Mouse (Mus musculus): ENCODE data around the gene Hexb.
A peak's percentile ranks its signal among the peaks of the same experiment; 100 is the strongest.

The Hexb gene

GRCm38 (mm10) chr13:97197932-97198562 lies at the start of gene Hexb:
Gene Hexb (minus strand): TSS chr13:97198357.
- peak; percentile 95 for DNase-seq (ENCODE audit: low spot score)

- DNase-seq (ENCODE audit: low spot score), result no peak
These were observed 49.6 kb upstream of the Hexb start for GRCm38 (mm10) chr13:97247754-97248153.

DNA sequence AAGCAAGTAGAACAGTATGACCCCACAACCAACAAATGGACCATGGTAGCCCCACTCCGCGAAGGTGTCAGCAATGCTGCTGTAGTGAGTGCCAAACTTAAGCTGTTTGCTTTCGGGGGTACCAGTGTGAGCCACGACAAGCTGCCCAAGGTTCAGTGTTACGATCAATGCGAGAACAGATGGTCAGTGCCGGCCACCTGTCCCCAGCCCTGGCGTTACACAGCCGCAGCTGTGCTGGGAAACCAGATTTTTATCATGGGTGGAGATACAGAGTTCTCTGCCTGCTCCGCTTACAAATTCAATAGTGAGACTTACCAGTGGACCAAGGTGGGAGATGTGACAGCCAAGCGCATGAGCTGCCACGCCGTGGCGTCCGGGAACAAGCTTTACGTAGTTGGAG lies 48.1 kb upstream of the Hexb start:
- no peak for DNase-seq (ENCODE audit: low spot score)

- no peak for DNase-seq (ENCODE audit: low spot score)
These were observed 47.0 kb upstream of the Hexb start for GRCm38 (mm10) chr13:97245157-97245556.

DNA sequence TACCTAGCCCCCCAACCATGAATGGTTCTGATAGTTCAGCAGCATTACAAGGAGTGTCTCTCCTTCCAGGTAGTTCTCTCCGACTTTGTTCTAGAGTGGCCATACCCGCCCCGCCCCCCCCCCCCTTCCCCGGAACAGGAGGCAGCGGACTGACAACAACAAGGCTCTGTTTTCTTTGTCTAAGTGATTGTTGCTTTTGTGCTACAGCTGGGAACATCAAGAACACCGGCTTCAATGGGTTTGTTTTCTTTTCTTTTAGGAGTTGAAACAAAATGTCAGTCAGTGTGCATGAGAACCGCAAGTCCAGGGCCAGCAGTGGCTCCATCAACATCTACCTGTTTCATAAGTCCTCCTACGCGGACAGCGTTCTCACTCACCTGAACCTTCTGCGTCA lies 46.6 kb upstream of the Hexb start:
- no peak for DNase-seq (ENCODE audit: low spot score)

- no peak for DNase-seq (ENCODE audit: low spot score)
These were observed 46.0 kb upstream of the Hexb start for GRCm38 (mm10) chr13:97243962-97244711.

GRCm38 (mm10) chr13:97242716-97243115 lies 44.6 kb upstream of the Hexb start:
- no peak for DNase-seq (ENCODE audit: low spot score)

DNA sequence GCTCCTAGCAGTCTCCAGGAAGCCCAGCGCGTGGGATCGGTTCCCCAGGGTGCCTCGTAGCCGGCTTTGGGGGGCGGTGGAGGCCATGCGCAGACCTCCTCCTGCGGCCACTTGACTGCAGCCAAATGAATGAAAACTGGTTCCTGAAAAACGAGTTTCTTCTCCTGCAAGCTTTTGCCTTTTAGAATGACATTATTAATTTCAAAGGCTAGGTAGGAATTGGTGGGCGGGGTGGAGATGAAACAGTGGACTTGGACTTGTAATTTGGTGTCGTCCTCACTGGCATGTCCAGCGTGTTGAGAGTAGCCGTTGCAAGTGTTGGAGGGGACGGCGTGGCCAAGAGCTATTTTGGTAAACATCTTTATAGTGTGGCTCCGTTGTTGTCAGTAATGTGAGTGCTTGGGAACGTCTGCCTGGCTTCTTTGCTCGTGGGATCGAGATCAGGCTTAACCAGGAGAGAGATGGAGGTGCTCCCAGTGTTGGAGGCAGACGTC lies 43.7 kb upstream of the Hexb start:
- DNase-seq (ENCODE audit: low spot score), result peak; percentile 43

DNA sequence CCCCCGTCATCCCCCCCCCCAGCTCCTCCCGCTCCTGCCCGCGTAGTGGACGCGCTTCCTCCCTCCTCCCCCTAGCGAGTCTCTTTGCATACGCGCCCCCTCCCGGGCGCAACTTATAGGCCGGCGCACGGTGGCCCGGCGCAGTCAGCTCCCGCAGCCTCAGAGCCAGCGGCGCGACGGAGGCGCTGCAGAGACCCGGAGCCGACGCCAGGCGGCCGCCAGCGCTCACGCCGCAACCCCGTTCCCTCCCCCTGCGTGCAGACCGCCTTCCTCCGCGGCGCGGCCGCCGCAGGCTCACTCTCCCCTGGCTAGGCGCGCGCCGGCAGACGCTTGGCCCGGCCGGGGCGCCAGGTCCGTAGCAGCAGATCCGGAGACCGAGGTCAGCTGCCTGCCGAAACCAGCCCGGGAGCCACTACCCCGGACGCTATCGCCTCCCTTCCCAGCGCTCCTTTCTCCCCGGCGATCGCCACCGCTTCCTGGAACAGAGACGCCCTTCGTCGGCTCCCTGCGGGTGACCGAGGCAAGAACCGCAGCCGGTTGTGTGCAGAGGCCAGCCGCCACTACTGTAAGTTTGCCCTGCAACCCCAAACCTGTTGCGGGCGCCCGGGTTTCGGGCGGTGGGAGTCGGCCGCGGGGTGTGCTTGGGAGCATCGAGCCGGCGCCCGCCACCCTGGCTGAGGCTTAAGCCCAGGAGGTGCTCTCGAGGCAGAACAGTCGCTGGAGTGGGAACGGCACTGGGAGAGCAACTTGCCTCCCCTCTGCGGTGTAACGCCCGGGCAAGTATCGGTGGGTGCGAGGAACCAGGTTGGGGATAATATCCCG lies 43.0 kb upstream of the Hexb start, which contains the start of gene Enc1:
Gene Enc1, plus strand, starts transcription at position 141 of the 822 bp plus-strand sequence.
- peak; percentile 94 for DNase-seq (ENCODE audit: low spot score)

GRCm38 (mm10) chr13:97240279-97240964 lies 42.3 kb upstream of the Hexb start:
- peak; percentile 85 for DNase-seq (ENCODE audit: low spot score)

DNA sequence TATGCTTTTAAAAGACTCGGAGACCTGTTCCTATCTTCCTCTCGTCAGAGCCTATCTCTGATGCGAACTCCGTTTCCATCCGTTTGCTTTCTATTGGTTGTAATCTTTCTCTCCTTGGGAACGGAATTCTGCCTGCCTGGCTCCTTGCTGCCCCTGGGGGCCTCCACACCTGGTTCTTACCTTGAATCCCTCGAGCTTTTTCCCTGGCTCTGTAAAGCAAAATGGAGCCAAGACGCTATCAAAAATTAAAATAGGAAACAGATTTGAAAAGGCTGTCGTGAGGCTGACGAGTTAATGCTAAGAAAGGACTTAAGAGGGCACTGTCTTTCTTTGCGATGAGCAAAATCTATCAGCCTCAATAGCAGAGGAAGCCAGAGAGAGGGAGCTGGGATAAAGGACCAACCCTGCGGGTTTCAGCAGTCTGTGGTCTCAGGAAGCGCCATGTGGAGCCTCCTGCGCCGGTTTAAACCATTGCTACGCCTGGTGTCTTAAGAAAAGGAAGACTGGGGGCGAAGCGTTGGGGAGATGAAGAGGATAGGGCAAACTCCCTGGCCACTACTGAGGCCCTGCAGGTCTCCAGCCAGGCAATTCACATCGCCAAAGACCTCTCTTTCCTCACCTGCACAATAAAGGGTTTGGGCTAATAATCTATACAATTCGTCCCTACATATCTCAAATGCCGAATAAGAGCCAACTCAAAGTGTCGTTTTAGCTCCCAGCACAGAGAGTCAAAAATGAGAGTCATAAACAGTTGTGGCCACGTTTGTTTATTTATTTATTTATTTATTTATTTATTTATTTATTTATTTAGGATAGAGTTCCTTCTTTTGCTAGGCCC lies 41.4 kb upstream of the Hexb start:
- peak; percentile 64 for DNase-seq (ENCODE audit: low spot score)

DNA sequence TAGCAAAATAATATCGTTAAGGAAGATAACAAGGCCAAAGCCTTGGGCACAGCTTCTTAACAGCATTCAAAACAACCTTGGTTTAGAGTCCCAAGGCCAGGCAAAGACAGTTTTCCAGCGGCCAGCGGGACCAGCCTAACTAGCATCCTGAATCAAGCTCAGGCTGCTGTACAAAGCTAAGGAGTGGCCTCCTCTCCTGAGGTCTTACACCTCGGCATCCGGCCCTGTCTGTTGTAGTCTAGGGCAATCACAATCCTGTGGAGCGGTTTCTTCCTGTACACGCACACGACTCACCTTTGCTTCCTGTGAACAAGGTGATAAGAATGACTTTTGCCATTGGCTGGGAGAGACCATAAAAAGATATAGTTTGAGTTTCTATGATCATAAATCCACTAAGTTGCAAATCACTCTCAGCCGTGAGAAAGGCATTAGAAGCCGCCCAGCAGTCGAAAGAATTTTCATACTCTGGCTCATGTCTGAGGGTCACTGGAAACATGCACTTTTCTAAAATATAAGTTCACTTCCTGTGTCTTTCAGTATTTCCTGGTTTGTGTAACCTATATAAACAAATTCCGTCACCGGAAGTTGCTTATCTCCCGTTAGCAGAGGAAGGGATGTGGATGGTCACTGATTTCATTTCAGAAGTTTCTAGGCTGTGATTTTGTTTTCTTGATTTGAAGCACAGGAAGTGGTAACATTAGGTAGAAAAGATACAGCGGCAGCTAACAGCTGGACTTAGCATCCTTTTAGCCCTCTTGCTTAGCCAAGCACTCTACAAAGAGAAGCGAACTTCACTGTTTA lies 40.2 kb upstream of the Hexb start:
- no peak for DNase-seq (ENCODE audit: low spot score)

DNA sequence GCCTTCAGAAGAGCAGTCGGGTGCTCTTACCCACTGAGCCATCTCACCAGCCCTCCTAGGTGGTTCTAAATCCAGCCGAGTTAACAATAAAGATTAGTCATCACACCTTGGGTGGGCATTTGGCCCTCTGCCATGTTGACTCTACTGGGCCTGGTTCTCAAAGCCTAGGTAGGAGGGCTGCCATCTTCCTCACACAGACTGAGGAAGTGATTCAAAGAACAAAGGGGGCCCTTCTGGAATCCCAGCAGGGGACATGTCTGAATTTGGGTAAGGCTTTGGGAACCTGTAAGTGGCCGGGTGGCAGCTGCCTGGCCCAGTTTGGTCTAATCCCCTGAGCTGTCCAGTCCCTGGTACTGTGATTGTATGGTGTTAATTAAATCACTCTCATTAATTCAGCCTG lies 39.5 kb upstream of the Hexb start:
- no peak for DNase-seq (ENCODE audit: low spot score)

DNA sequence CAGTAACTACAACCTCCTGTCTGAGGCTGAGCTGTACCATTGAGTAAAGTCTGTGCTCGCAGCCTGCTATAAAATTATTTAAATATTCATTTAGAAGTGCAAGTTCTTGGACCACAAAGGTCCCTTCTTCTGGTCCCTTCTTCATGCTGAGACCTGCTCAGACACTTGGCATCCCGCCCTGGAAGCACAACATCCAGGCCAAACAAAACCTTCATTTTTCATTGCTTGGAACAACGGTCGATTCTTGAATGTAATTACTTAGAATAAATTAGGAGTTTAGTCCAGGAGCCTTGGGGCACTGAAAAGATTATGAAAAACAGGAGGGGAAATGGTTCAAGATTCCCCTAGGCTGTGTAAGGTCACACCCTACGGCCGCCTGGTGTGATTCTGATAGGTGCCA lies 37.8 kb upstream of the Hexb start:
- DNase-seq (ENCODE audit: low spot score), result no peak

- peak; percentile 74 for DNase-seq (ENCODE audit: low spot score)
These were observed 36.7 kb upstream of the Hexb start for GRCm38 (mm10) chr13:97234785-97235417.

- DNase-seq (ENCODE audit: low spot score), result no peak
These were observed 34.9 kb upstream of the Hexb start for GRCm38 (mm10) chr13:97233092-97233491.

- DNase-seq (ENCODE audit: low spot score), result no peak
These were observed 31.9 kb upstream of the Hexb start for GRCm38 (mm10) chr13:97230101-97230500.

DNA sequence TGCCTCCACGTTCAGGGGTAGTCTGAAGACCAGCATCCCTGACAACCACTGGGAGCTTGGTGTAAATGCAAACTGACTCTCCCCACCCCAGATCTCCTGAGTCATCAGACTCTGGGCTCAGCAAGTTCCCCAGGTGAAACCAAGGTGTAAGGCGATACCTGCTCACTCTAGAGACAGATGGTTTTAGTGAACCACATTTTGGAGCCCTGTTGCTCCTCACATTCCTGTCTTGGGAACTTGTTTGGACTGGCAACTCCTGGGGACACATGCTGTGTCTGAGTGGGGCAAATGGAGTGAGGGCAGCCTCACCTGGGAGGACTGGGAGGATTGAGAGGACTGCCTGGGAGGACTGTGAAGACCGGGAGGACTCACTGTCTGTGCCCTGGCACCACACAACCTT lies 29.6 kb upstream of the Hexb start:
- no peak for DNase-seq (ENCODE audit: low spot score)

- DNase-seq (ENCODE audit: low spot score), result no peak
These were observed 27.0 kb upstream of the Hexb start for GRCm38 (mm10) chr13:97225130-97225529.

Data from yolk sac, embryonic 10.5 days (tissue).